Mouse (Mus musculus) hindbrain, embryonic 12.5 days (tissue): ENCODE data around the gene Igfbp2. TPM values are rescaled to one million over a fixed set of nuclear protein-coding genes. Genes with fewer than 3 reads are reported as not detected.

Source experiments
- ATAC-seq: fragments of 200-750 bp; cut with Nextera tagmentation; 2 replicates; pipeline ENCODE4 v1.8.0; 2017; ENCODE audit warnings: moderate TSS enrichment; ENCODE audit not compliant: low FRiP score
- H3K27ac ChIP-seq: fragments of 300-500 bp; sonication (generic); 2 replicates; pipeline ENCODE4 v1.5.1; 2016; ENCODE audit warnings: mild to moderate bottlenecking
- H3K27me3 ChIP-seq: fragments of 300-500 bp; sonication (generic); 2 replicates; pipeline ENCODE4 v1.6.1; 2016; ENCODE audit warnings: mild to moderate bottlenecking
- H3K36me3 ChIP-seq: fragments of 300-500 bp; sonication (generic); 2 replicates; pipeline ENCODE4 v1.6.1; 2016; ENCODE audit warnings: mild to moderate bottlenecking
- H3K4me1 ChIP-seq: fragments of 300-500 bp; sonication (generic); 2 replicates; pipeline ENCODE4 v1.6.1; 2016
- H3K4me2 ChIP-seq: fragments of 300-500 bp; sonication (generic); replicated peaks from 2 replicates; pipeline ENCODE4 v1.6.1; 2016; ENCODE audit warnings: mild to moderate bottlenecking
- H3K4me3 ChIP-seq: fragments of 300-500 bp; sonication (generic); 2 replicates; pipeline ENCODE4 v1.5.1; 2016; ENCODE audit warnings: mild to moderate bottlenecking
- H3K9ac ChIP-seq: fragments of 300-500 bp; sonication (generic); 2 replicates; pipeline ENCODE4 v1.6.1; 2016; ENCODE audit warnings: mild to moderate bottlenecking, moderate library complexity
- H3K9me3 ChIP-seq: fragments of 300-500 bp; sonication (generic); replicated peaks from 2 replicates; pipeline ENCODE4 v1.6.1; 2016; ENCODE audit warnings: mild to moderate bottlenecking
- WGBS: fragments of 180-500 bp; shearing (Covaris S2); methylation state at CpG from one replicate; pipeline ENCODE4 v1.1.7; 2016; 5-methylcytosine and 5-hydroxymethylcytosine counted together
- polyA plus RNA-seq: library from polyadenylated mRNA; unstranded; fragments of >200 nt; fragmentation: Nextera tagmentation; extraction: Ambion mirVana; gene quantifications from 2 replicates; pipeline ENCODE4 v1.2.1, GENCODE M21; 2016

The Igfbp2 gene
- polyA plus RNA-seq, 1 experiment from 2014 or later = 548 TPM

DNA sequence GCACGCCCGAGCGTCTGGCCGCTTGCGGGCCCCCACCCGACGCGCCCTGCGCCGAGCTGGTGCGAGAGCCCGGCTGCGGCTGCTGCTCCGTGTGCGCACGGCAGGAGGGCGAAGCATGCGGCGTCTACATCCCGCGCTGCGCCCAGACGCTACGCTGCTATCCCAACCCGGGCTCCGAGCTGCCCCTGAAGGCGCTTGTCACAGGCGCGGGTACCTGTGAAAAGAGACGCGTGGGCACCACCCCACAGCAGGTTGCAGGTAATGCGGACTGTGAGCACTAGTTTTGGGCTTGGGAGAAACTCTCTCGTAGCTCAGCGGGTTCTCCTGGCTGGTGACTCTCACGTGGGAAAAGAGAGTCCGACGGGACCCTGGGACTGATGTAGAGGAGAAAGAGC, 401 bp downstream of the Igfbp2 start:
- H3K36me3 ChIP-seq = no peaks in the 10 kb centered on the region
- no peaks in the 10 kb centered on the region; the same call in 1 of the 2 replicates for H3K27me3 ChIP-seq
- peak overlapping the region; percentile 70 for H3K4me3 ChIP-seq
- peaks cover 38% of the 10 kb centered on the region for H3K4me1 ChIP-seq
- H3K4me2 ChIP-seq = peak overlapping the region; percentile 90
- peak overlapping the region; percentile 86 for H3K27ac ChIP-seq
- ATAC-seq = peak; percentile 47
- H3K9ac ChIP-seq = peak overlapping the region; percentile 80
- WGBS = under 1% methylated on average over 37 of the region's 37 CpGs
- no peaks in the 10 kb centered on the region for H3K9me3 ChIP-seq

DNA sequence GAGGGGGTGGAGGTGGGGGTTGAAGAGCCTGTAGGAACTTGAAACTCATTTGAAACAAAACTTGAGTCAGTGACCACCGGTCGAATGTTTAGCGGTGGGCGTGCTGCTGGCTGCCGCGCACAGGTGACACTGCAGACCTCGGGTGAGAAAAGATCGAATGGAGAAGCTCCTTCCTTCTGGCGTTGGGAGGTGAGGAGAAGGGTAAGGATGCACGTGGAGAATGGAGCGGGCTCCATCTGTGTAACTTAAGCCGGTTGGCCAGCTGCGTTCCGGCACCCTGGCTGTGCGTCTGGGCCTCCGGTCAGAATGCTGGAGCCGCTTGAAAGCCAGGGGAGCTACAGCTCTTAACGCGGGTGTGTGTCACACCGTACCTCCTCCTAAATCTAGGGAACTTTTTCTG, 983 bp downstream of the Igfbp2 start:
- peaks cover 3% of the 10 kb centered on the region; the same call in 1 of the 2 replicates for H3K36me3 ChIP-seq
- ATAC-seq = no peak
- peak overlapping the region; percentile 90 for H3K4me2 ChIP-seq
- peaks cover 38% of the 10 kb centered on the region for H3K4me1 ChIP-seq
- peak overlapping the region; percentile 80 for H3K9ac ChIP-seq
- under 1% methylated on average over 20 of the region's 20 CpGs for WGBS
- peak overlapping the region; percentile 70 for H3K4me3 ChIP-seq
- peak overlapping the region; percentile 86 for H3K27ac ChIP-seq
- no peaks in the 10 kb centered on the region for H3K9me3 ChIP-seq
- no peaks in the 10 kb centered on the region; the same call in 1 of the 2 replicates for H3K27me3 ChIP-seq

DNA sequence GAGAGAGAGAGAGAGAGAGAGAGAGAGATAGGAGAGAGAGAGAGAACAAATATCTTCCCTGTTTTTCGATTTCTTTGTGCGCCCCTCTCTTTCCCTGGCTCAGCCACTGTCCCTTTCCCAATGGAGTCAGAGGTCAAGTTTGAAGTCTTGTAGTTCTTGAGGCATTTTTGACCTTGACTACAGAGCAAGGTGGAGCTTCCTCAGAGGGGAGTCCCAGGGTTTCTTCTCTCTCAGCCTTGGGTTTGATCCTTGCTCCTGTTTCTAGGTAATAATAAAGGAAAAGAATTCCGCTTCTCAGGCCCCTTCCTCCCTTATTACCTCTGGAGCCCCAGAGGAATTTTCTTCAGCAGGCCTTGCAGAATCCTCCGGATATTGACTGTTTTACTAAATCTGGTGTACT, 1.6 kb downstream of the Igfbp2 start:
- WGBS = 4% methylated on average over 4 of the region's 4 CpGs
- peak overlapping the region; percentile 90 for H3K4me2 ChIP-seq
- no peaks in the 10 kb centered on the region for H3K9me3 ChIP-seq
- H3K27ac ChIP-seq = peak overlapping the region; percentile 86
- peak overlapping the region; percentile 80 for H3K9ac ChIP-seq
- H3K4me3 ChIP-seq = peak overlapping the region; percentile 70
- H3K36me3 ChIP-seq = peaks cover 9% of the 10 kb centered on the region; the same call in 1 of the 2 replicates
- ATAC-seq = no peak
- peaks cover 38% of the 10 kb centered on the region for H3K4me1 ChIP-seq
- no peaks in the 10 kb centered on the region; the same call in 1 of the 2 replicates for H3K27me3 ChIP-seq

DNA sequence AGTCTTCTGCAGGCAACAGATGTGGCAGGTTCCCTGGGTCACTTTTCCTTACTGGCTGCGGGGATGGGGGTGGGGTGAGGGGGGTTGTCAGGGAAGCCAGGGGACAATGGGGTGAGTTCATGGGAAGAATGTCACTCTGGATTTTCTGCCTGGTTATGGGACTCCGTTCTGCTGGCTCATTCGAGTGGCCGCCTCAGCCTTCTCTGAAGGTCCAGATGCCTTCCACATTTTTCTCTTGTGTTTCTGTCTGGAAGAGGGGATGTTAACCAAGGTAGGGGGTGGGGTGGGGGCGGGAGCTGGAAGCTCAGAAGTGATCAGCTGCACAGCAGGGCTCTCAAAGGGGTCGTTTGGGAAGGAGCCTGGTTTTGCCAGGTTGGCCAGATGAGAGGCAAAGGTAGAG, 2.1 kb downstream of the Igfbp2 start:
- peak overlapping the region; percentile 90 for H3K4me2 ChIP-seq
- H3K4me1 ChIP-seq = peaks cover 38% of the 10 kb centered on the region
- ATAC-seq = peak; percentile 15
- no peaks in the 10 kb centered on the region; the same call in 1 of the 2 replicates for H3K27me3 ChIP-seq
- H3K27ac ChIP-seq = peak overlapping the region; percentile 86
- peak overlapping the region; percentile 70 for H3K4me3 ChIP-seq
- WGBS = under 1% methylated on average over 6 of the region's 6 CpGs
- peaks cover 14% of the 10 kb centered on the region; the same call in 1 of the 2 replicates for H3K36me3 ChIP-seq
- H3K9ac ChIP-seq = peak overlapping the region; percentile 80
- H3K9me3 ChIP-seq = 0 out of 2 replicates have a peak, but pooled peaks cover 3% of the 10 kb centered on the region

DNA sequence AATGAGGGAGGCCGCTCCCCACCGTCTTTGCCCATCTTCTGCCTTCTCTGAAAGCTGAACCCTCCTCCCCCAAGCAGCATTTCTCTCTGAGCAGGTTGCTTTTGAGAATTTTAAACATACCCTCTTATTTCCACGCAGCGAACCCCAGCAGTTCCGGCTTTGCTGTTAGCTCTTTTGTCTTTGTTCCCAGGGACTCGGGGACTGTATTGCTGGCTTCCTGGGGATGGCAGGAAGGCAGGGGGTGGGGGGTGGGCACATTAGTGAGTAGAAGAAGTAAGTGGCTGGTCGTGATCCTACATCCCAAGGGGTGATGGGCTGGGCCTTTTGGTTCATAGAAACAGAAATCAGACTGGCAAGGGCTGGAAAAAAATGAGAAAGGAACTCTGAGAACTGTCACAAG, 2.6 kb downstream of the Igfbp2 start:
- WGBS = 3% methylated on average over 7 of the region's 7 CpGs
- peak overlapping the region; percentile 70 for H3K4me3 ChIP-seq
- peak overlapping the region; percentile 86 for H3K27ac ChIP-seq
- ATAC-seq = 0 out of 2 replicates have a peak, but pooled peaks have one; percentile 33
- 0 out of 2 replicates have a peak, but pooled peaks cover 3% of the 10 kb centered on the region for H3K9me3 ChIP-seq
- peak overlapping the region; percentile 90 for H3K4me2 ChIP-seq
- no peaks in the 10 kb centered on the region; the same call in 1 of the 2 replicates for H3K27me3 ChIP-seq
- H3K9ac ChIP-seq = peak overlapping the region; percentile 80
- H3K36me3 ChIP-seq = peaks cover 15% of the 10 kb centered on the region; the same call in 1 of the 2 replicates
- peaks cover 38% of the 10 kb centered on the region for H3K4me1 ChIP-seq

DNA sequence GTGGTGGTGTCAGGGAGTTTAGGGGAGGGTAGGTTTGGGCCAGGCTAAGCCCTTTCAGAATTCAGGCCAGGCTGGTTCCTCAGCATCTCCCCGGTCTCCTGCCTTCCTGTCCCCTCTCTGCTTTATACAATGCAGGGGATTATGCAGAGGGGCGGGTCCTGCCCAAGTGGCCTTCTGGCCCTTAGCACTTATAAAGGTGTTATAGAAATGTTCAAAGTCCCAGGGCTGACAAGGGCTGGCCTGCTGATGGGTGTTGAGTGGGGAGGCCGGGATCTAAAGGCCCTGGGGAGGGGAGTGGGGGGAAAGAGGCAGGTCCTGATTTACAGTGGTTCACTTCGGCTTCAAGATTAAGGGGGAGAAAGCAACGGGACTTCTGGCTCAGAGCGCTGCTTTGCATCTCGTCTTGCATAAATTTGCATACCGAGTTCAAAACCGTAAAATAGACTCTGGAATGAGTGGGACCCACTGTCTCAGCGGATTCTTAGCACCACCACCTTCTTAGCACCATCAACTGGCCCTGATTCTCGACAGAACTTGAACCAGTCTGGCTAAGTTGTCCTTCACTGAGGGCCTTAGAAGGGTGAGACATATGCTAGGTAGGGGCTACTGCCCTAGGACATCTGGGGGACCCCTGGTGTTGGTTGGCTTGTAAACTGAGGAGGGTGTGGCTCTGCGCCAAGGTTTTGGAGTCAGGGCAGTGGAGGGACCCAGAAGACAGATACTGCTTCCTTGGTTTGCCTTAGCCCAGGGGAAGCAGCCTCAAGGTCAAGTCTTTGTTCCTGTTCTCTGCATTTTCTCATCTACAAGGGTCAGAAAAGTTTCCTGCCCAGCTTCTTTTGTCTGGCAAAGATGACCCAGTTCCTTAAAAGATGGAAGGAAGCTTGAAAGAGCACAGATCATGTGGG, 3.4 kb downstream of the Igfbp2 start:
- H3K27me3 ChIP-seq = no peaks in the 10 kb centered on the region; the same call in 1 of the 2 replicates
- peak overlapping the region; percentile 86 for H3K27ac ChIP-seq
- H3K4me1 ChIP-seq = peaks cover 42% of the 10 kb centered on the region
- peaks cover 15% of the 10 kb centered on the region; the same call in 1 of the 2 replicates for H3K36me3 ChIP-seq
- peak; percentile 24; the same call in 1 of the 2 replicates for ATAC-seq
- 0 out of 2 replicates have a peak, but pooled peaks cover 3% of the 10 kb centered on the region for H3K9me3 ChIP-seq
- peak overlapping the region; percentile 90 for H3K4me2 ChIP-seq
- peak overlapping the region; percentile 80 for H3K9ac ChIP-seq
- 16% methylated on average over 12 of the region's 12 CpGs for WGBS
- peak overlapping the region; percentile 70 for H3K4me3 ChIP-seq

DNA sequence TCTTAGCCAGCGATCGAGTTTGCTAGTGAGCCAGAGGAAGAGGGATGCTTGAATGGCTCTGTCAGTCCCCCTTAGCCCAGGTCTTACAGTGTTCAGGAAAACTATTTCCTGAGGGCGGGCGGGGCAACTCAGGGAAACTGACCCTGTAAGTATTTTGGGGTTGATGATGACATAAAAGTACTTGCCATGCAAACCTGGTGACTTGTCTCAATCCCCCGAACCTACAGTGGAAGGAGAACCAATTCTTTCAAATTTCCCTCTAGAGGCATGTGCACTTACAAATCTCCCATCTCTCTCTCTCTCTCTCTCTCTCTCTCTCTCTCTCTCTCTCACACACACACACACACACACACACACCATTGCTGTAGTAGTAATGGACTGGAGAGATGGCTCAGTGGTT, 4.5 kb downstream of the Igfbp2 start:
- 89% methylated on average over 5 of the region's 5 CpGs for WGBS
- H3K4me1 ChIP-seq = peaks cover 41% of the 10 kb centered on the region

DNA sequence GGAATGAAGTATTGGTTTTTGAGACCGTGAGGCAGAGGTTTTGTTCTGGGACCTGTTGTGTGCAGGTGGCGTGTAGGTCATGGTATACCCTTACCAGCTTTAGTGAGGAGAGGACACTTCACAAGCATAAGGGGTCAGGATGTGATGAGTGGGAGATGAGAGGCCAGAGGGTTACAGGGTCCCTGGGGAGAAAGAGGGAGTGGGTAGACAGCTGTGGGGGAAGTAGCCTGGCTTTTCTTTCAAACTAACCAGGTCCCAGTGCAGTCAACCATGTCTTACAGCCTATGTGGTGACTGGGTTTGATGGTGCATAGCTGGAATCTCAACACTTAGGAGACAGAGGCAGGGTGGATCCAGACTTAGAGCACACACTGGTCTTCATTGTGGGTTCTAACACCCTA, 6.2 kb downstream of the Igfbp2 start:
- no peak overlapping the region for H3K4me3 ChIP-seq

More for the DNA sequence above, 4.5 kb downstream of the Igfbp2 start:
- Histone ChIP-seq H3K4me2 (no peak overlapping the region), H3K27me3 (no peaks in the 10 kb centered on the region), H3K9ac (no peak overlapping the region), H3K4me3 (no peak overlapping the region), H3K9me3 (0 out of 2 replicates have a peak, but pooled peaks cover 3% of the 10 kb centered on the region), H3K36me3 (peaks cover 20% of the 10 kb centered on the region; the same call in 1 of the 2 replicates), H3K27ac (no peak overlapping the region)
- no peak for ATAC-seq

DNA sequence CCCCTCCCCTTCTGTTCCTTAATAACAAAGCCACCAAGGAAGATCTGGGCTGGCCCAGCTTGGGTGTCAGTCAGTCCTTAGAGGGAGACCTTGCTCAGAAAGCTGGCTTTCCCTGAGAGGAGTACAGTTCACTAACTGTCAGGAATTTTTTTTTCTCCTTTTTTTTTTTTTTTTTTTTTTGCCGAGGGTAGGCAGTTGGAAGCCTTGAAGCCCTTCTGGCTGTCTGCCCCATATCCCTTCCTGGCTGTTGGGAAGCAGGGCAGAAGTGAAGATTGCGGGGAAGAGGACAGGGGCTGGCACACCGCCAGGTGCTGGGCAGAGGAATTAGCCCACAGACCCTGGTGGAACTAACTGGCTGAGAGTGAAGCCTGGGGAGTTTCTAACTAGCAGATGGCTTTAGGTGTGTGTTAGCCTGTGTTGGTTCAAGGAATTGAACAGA, 8.4 kb downstream of the Igfbp2 start:
- Histone ChIP-seq H3K27ac (0 out of 2 replicates have a peak overlapping the region, but pooled peaks have one; percentile 35), H3K4me3 (no peak overlapping the region), H3K9ac (no peak overlapping the region), H3K4me1 (peaks cover 19% of the 10 kb centered on the region), H3K4me2 (no peak overlapping the region), H3K27me3 (no peaks in the 10 kb centered on the region), H3K9me3 (0 out of 2 replicates have a peak, but pooled peaks cover 3% of the 10 kb centered on the region), H3K36me3 (peaks cover 29% of the 10 kb centered on the region)
- WGBS = 55% methylated on average over 3 of the region's 3 CpGs
- no peak for ATAC-seq

More for the DNA sequence above, 6.2 kb downstream of the Igfbp2 start:
- peaks cover 40% of the 10 kb centered on the region for H3K4me1 ChIP-seq
- H3K9me3 ChIP-seq = 0 out of 2 replicates have a peak, but pooled peaks cover 3% of the 10 kb centered on the region
- ATAC-seq = no peak
- no peak overlapping the region for H3K4me2 ChIP-seq
- peaks cover 24% of the 10 kb centered on the region; the same call in 1 of the 2 replicates for H3K36me3 ChIP-seq
- 87% methylated on average over 2 of the region's 2 CpGs for WGBS
- H3K27me3 ChIP-seq = no peaks in the 10 kb centered on the region
- no peak overlapping the region for H3K9ac ChIP-seq
- no peak overlapping the region for H3K27ac ChIP-seq

DNA sequence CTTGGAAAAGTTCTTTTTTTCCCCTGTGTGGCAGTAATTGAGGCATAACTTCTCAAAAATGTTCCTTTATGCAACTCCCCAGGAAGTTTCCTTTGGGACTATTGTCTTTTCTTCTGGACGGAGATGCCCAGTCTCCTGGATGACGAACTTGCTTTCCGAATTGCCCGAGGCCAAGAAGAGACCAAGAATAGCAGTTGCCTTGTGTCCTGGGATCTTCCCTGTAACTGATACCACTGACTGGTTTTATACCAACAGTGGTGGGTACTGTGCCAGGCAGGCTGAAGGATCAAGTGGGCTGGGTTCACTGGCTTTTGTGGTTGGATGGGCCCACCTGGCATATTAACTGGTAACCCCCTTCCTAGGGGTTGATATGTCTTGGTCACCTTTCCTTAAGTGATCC, 9.3 kb downstream of the Igfbp2 start:
- H3K36me3 ChIP-seq = peaks cover 32% of the 10 kb centered on the region
- no peak for ATAC-seq
- peaks cover 11% of the 10 kb centered on the region for H3K4me1 ChIP-seq
- no peaks in the 10 kb centered on the region for H3K27me3 ChIP-seq
- 0 out of 2 replicates have a peak, but pooled peaks cover 3% of the 10 kb centered on the region for H3K9me3 ChIP-seq
- no peak overlapping the region for H3K9ac ChIP-seq
- 65% methylated on average over 4 of the region's 4 CpGs for whole genome bisulfite sequencing
- no peak overlapping the region for H3K4me3 ChIP-seq
- H3K4me2 ChIP-seq = no peak overlapping the region
- H3K27ac ChIP-seq = no peak overlapping the region

DNA sequence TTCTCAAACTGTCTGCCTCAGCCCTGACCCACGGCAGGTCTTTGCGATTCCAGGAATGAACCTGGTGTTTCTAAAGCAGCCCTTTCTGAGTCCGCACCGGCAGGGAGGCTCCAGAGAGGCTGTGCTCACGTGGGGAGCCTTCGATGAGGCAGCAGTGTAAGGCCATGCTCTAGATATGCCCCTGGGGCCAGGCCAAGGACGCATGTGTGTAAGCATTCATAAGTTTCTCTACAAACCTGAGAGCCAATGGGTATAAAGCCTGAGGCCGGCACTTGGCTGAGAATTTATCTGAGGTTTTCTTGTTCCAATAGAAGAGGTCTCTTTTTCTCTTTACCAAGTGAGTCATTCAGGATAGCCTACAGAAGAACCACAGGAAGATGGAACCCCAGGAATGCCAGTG, 15.1 kb downstream of the Igfbp2 start:
- no peak overlapping the region for H3K4me2 ChIP-seq
- no peaks in the 10 kb centered on the region for H3K4me1 ChIP-seq
- WGBS = 71% methylated on average over 8 of the region's 8 CpGs
- H3K36me3 ChIP-seq = peaks cover 17% of the 10 kb centered on the region
- H3K4me3 ChIP-seq = no peak overlapping the region
- ATAC-seq = no peak
- H3K9ac ChIP-seq = no peak overlapping the region
- H3K27me3 ChIP-seq = no peaks in the 10 kb centered on the region
- H3K9me3 ChIP-seq = no peaks in the 10 kb centered on the region
- no peak overlapping the region for H3K27ac ChIP-seq

DNA sequence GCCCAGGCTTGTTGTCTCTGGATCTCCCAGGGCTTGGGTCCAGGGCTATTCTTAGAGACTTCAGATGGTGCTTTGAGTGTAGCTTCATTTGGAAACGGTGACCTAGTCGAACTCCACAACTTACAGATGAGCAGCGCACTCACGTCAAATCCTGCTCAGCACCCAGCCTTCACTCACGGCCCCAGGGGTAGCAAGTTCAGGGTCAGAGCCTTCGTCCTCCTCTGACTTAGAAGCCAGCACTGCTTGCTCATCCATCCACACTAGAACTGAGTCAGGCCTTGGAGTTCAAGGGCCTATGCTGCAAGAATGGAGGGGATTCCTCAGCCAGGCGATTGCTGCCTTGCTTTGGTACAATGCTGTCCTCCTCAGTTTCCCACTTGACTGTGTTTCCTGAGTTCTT, 15.5 kb downstream of the Igfbp2 start:
- Histone ChIP-seq H3K27me3 (no peaks in the 10 kb centered on the region), H3K9ac (no peak overlapping the region), H3K9me3 (no peaks in the 10 kb centered on the region), H3K27ac (no peak overlapping the region), H3K4me1 (no peaks in the 10 kb centered on the region), H3K4me3 (no peak overlapping the region), H3K36me3 (peaks cover 17% of the 10 kb centered on the region), H3K4me2 (no peak overlapping the region)
- no peak for ATAC-seq
- 88% methylated on average over 7 of the region's 7 CpGs for WGBS
